Mouse (Mus musculus) neural tube, embryonic 15.5 days (tissue): ENCODE measurements around the gene 9930021J03Rik. TPM values are rescaled to one million over a fixed set of nuclear protein-coding genes. Genes with fewer than 3 reads are reported as not detected.

ENCODE experiments used
- ATAC-seq: fragments of 200-750 bp; cut with Nextera tagmentation; 2 replicates; pipeline ENCODE4 v1.8.0; 2017; ENCODE audit warnings: mild to moderate bottlenecking, moderate TSS enrichment, moderate library complexity; ENCODE audit not compliant: low FRiP score
- H3K27ac ChIP-seq: fragments of 300-500 bp; sonication (generic); replicated peaks from 2 replicates; pipeline ENCODE4 v1.5.1; 2015; ENCODE audit warnings: mild to moderate bottlenecking, inconsistent platforms
- H3K27me3 ChIP-seq: fragments of 300-500 bp; sonication (generic); replicated peaks from 2 replicates; pipeline ENCODE4 v1.6.1; 2015; ENCODE audit warnings: inconsistent platforms
- H3K36me3 ChIP-seq: fragments of 300-500 bp; sonication (generic); 2 replicates; pipeline ENCODE4 v1.6.1; 2015; ENCODE audit warnings: inconsistent platforms
- H3K4me1 ChIP-seq: fragments of 300-500 bp; sonication (generic); 2 replicates; pipeline ENCODE4 v1.6.1; 2015; ENCODE audit warnings: inconsistent platforms
- H3K4me2 ChIP-seq: fragments of 300-500 bp; sonication (generic); 2 replicates; pipeline ENCODE4 v1.6.1; 2015; ENCODE audit warnings: inconsistent platforms, mild to moderate bottlenecking, moderate library complexity
- H3K4me3 ChIP-seq: fragments of 300-500 bp; sonication (generic); replicated peaks from 2 replicates; pipeline ENCODE4 v1.5.1; 2015; ENCODE audit warnings: mild to moderate bottlenecking, inconsistent platforms
- H3K9ac ChIP-seq: fragments of 300-500 bp; sonication (generic); replicated peaks from 2 replicates; pipeline ENCODE4 v1.6.1; 2015; ENCODE audit warnings: mild to moderate bottlenecking, inconsistent platforms
- H3K9me3 ChIP-seq: fragments of 300-500 bp; sonication (generic); replicated peaks from 2 replicates; pipeline ENCODE4 v1.6.1; 2016; ENCODE audit warnings: inconsistent platforms
- WGBS: fragments of 180-500 bp; shearing (Covaris S2); methylation state at CpG from one replicate; pipeline ENCODE4 v1.1.7; 2015; ENCODE audit warnings: mixed read lengths; 5-methylcytosine and 5-hydroxymethylcytosine counted together
- polyA plus RNA-seq: library from polyadenylated mRNA; unstranded; fragments of >200 nt; fragmentation: Nextera tagmentation; extraction: Ambion mirVana; gene quantifications from 2 replicates; pipeline ENCODE4 v1.2.1, GENCODE M21; 2015

The 9930021J03Rik gene
- polyA plus RNA-seq, 1 experiment from 2014 or later = 5.5 TPM

DNA sequence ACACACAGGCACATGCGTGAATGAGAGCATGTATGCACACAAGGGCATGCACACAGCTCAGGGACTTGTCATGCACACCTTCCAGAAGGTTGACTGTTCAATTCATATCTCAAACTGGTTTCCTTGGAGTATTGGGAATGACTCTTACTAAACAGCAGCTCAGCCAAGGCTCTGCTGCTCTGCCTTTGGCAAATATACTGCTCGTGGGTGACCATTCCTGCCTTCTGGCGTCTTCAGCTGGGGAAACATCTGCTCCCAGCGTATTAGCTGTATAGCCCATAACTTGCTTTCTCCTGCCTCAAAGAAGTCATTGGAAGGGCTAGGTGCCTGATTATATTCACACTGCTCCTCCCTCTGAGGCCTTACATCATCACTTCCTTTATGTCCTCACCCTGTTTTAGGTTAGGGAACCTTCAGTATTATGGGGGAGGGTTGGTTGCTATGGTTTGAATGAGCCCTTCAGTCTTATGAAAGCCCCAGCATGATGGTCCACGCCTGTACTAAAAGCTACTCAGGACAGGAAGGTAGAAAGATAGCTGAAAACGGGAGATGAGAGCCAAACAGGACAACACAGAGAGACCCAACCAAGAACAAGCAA lies 127.5 kb downstream of the 9930021J03Rik start:
- no peak for ATAC-seq
- H3K4me2 ChIP-seq = no peak overlapping the region
- H3K4me3 ChIP-seq = no peak overlapping the region
- H3K9ac ChIP-seq = no peak overlapping the region
- H3K36me3 ChIP-seq = no peaks in the 10 kb centered on the region
- H3K27me3 ChIP-seq = no peaks in the 10 kb centered on the region
- WGBS = 78% methylated on average over 6 of the region's 6 CpGs
- H3K4me1 ChIP-seq = no peaks in the 10 kb centered on the region
- H3K9me3 ChIP-seq = no peaks in the 10 kb centered on the region
- no peak overlapping the region for H3K27ac ChIP-seq

DNA sequence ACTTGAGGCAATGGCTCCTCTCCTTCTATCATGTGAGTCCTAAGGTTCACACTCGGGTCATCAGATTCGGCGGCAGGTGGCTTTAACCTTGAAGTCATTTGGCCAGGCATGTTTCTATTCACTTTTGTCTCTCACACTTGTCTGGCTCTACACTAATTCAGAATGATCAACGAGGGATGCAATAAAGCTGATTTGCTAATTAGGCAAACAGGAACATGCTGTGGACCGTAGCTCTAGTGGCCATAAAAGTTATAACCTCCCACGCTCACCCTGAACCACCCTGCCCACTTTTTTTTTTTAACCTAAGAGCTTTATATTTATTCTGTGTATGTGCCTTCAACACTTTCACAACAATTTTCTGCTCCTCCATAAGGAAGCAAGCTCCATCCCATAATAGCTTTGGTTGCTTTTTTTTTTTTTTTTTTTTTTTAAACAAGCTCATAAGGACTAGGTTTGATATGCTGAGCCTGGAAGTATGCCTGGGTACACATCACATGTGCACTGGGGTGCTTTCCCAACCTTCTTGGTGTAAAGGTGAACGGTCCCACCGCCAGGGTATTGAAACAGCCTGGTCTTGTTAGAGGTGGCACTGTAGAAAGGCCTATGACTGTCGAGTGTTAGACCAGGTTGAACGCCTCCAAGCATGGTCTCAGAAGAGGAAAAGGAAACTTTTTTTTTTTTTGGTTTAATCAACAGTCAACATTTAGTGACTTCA lies 129.2 kb downstream of the 9930021J03Rik start:
- ATAC-seq = no peak
- no peak overlapping the region for H3K4me3 ChIP-seq
- no peaks in the 10 kb centered on the region for H3K36me3 ChIP-seq
- no peaks in the 10 kb centered on the region for H3K9me3 ChIP-seq
- no peak overlapping the region for H3K9ac ChIP-seq
- WGBS = 57% methylated on average over 10 of the region's 10 CpGs
- H3K4me1 ChIP-seq = no peaks in the 10 kb centered on the region
- no peaks in the 10 kb centered on the region for H3K27me3 ChIP-seq
- no peak overlapping the region for H3K4me2 ChIP-seq
- H3K27ac ChIP-seq = no peak overlapping the region

DNA sequence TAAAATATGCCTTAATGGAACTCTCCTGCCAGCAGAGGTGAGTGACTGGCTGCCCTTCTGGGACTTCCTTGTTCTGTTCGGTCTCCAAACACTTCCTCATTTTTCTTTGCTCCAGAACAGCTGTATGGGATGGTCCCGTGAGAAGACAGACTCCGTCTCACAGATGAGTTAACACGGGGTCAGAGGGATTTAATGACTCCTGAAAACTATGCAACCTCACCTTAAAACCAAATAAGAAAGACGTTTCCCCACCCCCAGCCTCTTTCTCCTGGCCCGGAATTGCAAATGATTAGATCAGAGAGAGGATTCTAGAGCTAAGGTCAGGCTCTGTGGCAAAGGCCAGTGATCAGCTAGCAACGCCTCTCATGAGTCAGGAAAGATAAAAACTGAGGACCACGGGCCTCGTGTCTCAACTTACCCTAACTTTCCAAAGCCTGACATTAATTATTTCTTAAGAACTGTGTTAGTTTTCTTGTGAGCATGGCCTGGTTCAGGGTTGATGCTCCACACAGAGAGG lies 130.2 kb downstream of the 9930021J03Rik start:
- 68% methylated on average over 9 of the region's 9 CpGs for WGBS
- Histone ChIP-seq H3K36me3 (no peaks in the 10 kb centered on the region), H3K27me3 (no peaks in the 10 kb centered on the region), H3K27ac (no peak overlapping the region), H3K9ac (no peak overlapping the region), H3K9me3 (no peaks in the 10 kb centered on the region), H3K4me2 (no peak overlapping the region), H3K4me3 (no peak overlapping the region), H3K4me1 (no peaks in the 10 kb centered on the region)
- ATAC-seq = no peak

DNA sequence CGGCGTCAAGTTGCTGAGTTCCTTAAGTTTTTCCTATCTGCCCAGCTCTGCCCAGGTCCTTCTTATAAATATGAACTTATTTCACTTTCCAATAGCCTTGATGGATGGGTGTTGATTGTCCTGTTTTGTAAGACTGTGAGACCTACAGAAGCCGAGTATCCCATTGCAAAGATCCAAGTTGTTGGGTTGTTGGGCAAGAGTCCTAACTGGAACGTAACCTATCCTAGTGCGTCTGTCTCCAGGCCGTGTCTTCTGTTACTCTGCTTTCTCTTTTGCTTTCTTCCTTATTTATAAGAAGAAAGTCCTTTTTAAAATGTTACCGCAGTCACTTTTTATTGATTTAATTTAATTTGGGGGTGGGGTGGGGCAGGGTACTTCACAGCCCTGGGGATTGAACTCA lies 130.8 kb downstream of the 9930021J03Rik start:
- Histone ChIP-seq H3K9ac (no peak overlapping the region), H3K36me3 (no peaks in the 10 kb centered on the region), H3K4me3 (no peak overlapping the region), H3K4me1 (no peaks in the 10 kb centered on the region), H3K4me2 (no peak overlapping the region), H3K9me3 (no peaks in the 10 kb centered on the region), H3K27me3 (no peaks in the 10 kb centered on the region), H3K27ac (no peak overlapping the region)
- 95% methylated on average over 7 of the region's 7 CpGs for WGBS
- no peak for ATAC-seq

DNA sequence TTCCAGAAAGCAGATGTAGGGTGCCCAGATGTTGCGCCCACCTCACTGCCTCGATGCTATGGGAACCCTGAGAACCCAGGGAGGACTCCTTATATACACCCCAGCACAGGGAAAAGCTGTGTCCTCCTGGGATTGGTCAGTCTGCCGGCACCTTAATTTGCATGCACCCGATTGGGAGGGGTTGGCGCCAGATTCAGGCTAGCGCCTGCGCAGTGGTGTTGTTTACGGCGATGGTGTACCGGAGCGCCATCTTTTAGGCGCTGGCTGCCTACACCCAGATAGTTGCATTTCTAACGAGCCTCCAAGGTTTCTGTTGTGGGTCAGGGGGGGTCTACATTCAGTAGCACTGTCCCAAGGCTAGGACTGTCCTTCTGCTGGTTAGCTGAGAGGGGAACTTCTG lies 133.1 kb downstream of the 9930021J03Rik start:
- 95% methylated on average over 13 of the region's 13 CpGs for whole genome bisulfite sequencing
- H3K9me3 ChIP-seq = no peaks in the 10 kb centered on the region
- ATAC-seq = no peak
- H3K4me3 ChIP-seq = no peak overlapping the region
- no peak overlapping the region for H3K27ac ChIP-seq
- no peaks in the 10 kb centered on the region for H3K27me3 ChIP-seq
- no peaks in the 10 kb centered on the region for H3K4me1 ChIP-seq
- H3K9ac ChIP-seq = no peak overlapping the region
- H3K36me3 ChIP-seq = no peaks in the 10 kb centered on the region
- H3K4me2 ChIP-seq = no peak overlapping the region

DNA sequence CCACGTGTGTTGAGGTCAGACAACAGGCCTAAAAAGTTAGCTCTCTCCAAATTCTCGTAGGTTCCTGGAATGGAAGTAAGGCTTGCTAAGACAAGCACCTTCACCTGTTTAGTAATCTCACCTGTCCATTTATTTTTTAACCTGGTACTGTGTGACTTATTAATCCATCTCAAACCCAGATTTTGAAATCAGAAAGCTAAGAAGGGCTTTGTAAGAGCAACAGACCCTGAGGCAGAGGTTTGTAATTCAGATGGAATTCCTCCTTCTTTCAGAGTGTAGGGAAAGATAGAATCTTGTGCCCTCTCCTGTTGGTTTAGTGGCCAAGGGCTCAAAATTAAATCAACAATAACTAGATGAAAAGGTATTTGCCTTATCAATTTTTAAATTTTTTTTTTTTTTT lies 134.6 kb downstream of the 9930021J03Rik start:
- no peak overlapping the region for H3K4me3 ChIP-seq
- no peaks in the 10 kb centered on the region for H3K9me3 ChIP-seq
- no peak overlapping the region for H3K4me2 ChIP-seq
- no peak overlapping the region for H3K27ac ChIP-seq
- no peak overlapping the region for H3K9ac ChIP-seq
- H3K4me1 ChIP-seq = no peaks in the 10 kb centered on the region
- ATAC-seq = no peak
- H3K27me3 ChIP-seq = no peaks in the 10 kb centered on the region
- no peaks in the 10 kb centered on the region for H3K36me3 ChIP-seq
- WGBS = 82% methylated on average over 2 of the region's 2 CpGs

DNA sequence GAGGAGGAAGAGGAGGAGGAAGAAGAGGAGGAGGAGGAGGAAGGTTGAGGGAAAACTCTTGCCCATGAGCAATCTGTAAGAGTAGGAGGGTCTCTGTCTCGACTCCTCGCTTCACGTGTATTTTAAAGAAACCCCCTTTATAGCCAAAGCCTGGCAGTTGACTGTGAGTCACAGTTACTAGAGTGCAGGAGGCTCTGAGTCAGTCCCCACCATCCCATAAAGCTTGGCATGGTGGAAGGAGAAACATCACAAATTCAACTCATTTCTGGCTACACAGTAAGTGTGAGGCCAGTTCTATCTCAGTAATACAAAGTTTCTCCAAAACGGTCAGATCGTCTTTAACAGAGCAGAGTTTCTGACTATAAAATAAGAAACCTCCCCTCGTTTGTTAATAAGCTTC lies 135.5 kb downstream of the 9930021J03Rik start:
- Histone ChIP-seq H3K4me2 (no peak overlapping the region), H3K4me1 (no peaks in the 10 kb centered on the region), H3K27ac (no peak overlapping the region), H3K9ac (no peak overlapping the region), H3K9me3 (no peaks in the 10 kb centered on the region), H3K4me3 (no peak overlapping the region), H3K27me3 (no peaks in the 10 kb centered on the region), H3K36me3 (no peaks in the 10 kb centered on the region)
- WGBS = 88% methylated on average over 6 of the region's 6 CpGs
- no peak for ATAC-seq

DNA sequence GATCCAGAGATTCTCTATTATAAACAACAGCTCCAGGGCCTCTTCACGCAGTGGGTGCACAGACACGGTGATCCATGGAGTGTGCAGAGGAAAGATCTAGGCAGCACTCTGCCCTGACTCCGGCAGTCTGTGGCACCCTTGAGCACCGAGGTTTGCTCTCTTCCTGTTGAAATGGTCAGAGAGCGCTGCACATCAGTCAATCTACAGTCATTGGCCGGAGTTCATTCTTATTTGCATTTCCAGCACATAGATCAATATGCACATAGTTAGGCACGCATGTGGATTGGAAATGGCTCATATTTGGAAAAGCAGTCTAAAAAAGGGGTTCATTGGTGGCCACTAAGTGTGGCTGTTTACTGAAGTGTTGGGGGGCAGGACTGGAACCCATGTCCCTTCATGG lies 137.7 kb downstream of the 9930021J03Rik start:
- H3K4me2 ChIP-seq = no peak overlapping the region
- no peaks in the 10 kb centered on the region for H3K27me3 ChIP-seq
- H3K36me3 ChIP-seq = no peaks in the 10 kb centered on the region
- no peaks in the 10 kb centered on the region for H3K4me1 ChIP-seq
- no peak for ATAC-seq
- H3K9ac ChIP-seq = no peak overlapping the region
- no peak overlapping the region for H3K4me3 ChIP-seq
- WGBS = 92% methylated on average over 7 of the region's 7 CpGs
- H3K27ac ChIP-seq = no peak overlapping the region
- H3K9me3 ChIP-seq = no peaks in the 10 kb centered on the region

DNA sequence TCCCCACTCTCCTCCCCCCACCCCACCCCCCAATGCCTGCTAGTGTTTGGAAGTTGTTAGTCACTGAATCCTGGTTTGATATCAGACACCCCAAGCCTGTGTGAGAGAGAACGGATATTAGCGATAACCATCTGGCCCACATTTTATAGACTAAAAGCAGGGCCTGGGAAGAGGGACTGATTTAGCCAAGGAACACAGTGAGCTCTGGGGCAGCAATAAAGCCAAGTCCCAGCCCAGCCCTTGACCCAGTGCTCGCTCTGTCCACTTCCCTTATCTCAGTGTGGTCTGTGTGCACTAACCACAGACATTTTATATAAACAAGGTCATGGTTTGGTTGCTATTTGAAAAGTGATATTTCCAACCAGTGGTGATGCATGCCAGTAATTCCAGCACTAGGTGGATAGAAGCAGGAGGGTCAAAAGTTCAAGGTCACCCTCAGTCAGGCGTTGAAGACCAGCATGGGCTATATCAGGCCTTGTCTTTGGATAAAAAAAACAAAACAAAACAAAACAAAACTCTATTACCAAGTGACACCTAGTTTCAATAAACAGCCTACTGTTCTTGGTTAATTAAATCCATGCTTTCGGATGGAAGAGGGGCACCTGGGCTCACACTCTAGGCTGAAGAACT lies 138.7 kb downstream of the 9930021J03Rik start:
- Histone ChIP-seq H3K4me1 (no peaks in the 10 kb centered on the region), H3K36me3 (no peaks in the 10 kb centered on the region), H3K4me2 (no peak overlapping the region), H3K27ac (no peak overlapping the region), H3K27me3 (no peaks in the 10 kb centered on the region), H3K4me3 (no peak overlapping the region), H3K9ac (no peak overlapping the region), H3K9me3 (no peaks in the 10 kb centered on the region)
- WGBS = 90% methylated on average over 5 of the region's 5 CpGs
- no peak for ATAC-seq

DNA sequence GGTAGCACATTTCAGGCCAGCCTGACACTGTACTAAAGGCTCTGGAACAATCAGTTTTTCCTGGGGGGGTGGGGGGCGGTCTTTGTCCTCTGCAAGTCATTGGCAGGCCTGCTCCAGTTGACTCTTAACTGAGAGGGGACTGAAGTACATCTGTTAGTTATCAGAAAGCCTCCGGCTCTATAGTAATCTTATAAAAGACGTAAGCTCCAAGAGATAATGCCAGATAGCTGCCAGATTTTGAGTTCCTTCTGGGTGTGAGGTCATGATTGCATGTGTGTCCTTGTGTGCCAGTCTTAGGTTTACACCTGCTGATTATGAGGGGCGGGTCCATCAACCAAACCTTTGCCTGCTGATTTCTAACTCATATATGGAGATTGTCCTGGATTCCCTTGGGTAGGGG lies 139.6 kb downstream of the 9930021J03Rik start:
- Histone ChIP-seq H3K9me3 (no peaks in the 10 kb centered on the region), H3K4me1 (no peaks in the 10 kb centered on the region), H3K9ac (no peak overlapping the region), H3K27me3 (no peaks in the 10 kb centered on the region), H3K36me3 (no peaks in the 10 kb centered on the region), H3K27ac (no peak overlapping the region), H3K4me3 (no peak overlapping the region), H3K4me2 (no peak overlapping the region)
- ATAC-seq = no peak
- WGBS = 87% methylated on average over 4 of the region's 4 CpGs

DNA sequence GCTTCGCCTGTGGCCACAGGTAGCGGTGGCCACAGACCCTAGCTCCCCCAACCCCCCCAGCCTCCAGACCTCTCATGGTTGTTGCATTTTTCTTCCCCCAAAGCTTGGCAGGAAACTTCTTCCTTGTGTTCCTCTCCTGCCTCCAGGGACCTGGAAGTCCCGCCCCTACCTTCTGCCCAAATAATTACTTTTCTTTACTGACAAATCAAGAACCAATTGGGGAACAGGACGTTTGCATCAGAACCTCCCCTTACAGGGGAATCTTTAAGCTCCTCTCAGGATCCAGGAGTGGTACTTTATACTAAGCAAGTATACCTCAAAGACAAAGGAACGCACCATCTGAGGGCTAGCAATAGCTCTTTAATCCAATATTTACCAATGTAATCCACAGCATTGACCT lies 140.9 kb downstream of the 9930021J03Rik start:
- no peak overlapping the region for H3K9ac ChIP-seq
- H3K9me3 ChIP-seq = no peaks in the 10 kb centered on the region
- H3K4me2 ChIP-seq = no peak overlapping the region
- WGBS = 81% methylated on average over 5 of the region's 5 CpGs
- no peaks in the 10 kb centered on the region for H3K27me3 ChIP-seq
- no peaks in the 10 kb centered on the region for H3K36me3 ChIP-seq
- H3K27ac ChIP-seq = no peak overlapping the region
- no peak overlapping the region for H3K4me3 ChIP-seq
- ATAC-seq = no peak
- no peaks in the 10 kb centered on the region for H3K4me1 ChIP-seq
